Mouse (Mus musculus) liver, postnatal 0 days (tissue): ENCODE data around the gene Bpifb4.

Experiments
- CTCF ChIP-seq: sonication (generic); IDR thresholded peaks from 2 replicates; pipeline ENCODE4 v1.5.1; 2016; ENCODE audit warnings: antibody characterized with exemption, low read depth
- EP300 ChIP-seq: IDR thresholded peaks from 2 replicates; pipeline ENCODE4 v1.6.1; 2016; ENCODE audit warnings: antibody characterized with exemption, low read depth, mild to moderate bottlenecking

DNA sequence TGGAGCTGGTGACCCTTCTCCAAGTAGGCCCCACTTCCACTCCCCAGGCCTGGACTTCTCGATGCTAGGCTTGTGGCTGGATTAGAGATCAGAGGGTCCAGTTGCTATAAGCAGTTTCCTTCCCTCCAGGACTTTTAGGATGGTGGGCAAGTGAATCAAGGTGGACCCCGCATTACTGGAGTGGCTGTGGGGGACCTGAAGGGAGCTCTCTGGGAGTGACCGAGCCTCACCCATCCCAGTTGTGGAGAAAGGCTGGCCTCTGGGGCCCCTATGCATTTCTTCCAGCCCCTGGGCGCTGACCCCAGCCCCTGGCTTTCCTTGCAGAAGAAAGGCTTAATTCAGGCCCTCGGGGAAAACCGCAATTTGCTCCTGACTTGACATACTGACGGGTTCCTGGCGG is 20.1 kb upstream of the Bpifb4 start, which contains the start of gene Bpifb3:
- TF ChIP-seq CTCF (no peak), EP300 (no peak)
